Mouse (Mus musculus) ES-Bruce4 (cell line): ENCODE results near the gene Prrc2b. TPM values are rescaled to one million over a fixed set of nuclear protein-coding genes. Genes with fewer than 3 reads are reported as not detected.

Source experiments
- H3K27ac ChIP-seq: 2 replicates; pipeline ENCODE4 v1.5.1; 2012; ENCODE audit warnings: low read length, inconsistent platforms; ENCODE audit not compliant: insufficient read depth
- H3K27me3 ChIP-seq: 2 replicates; pipeline ENCODE4 v1.6.1; 2012; ENCODE audit warnings: mild to moderate bottlenecking, low read length, inconsistent platforms; ENCODE audit not compliant: control insufficient read depth, poor library complexity, insufficient read depth, severe bottlenecking
- H3K36me3 ChIP-seq: 2 replicates; pipeline ENCODE4 v1.6.1; 2012; ENCODE audit warnings: inconsistent platforms, mild to moderate bottlenecking, low read length, moderate library complexity; ENCODE audit not compliant: control insufficient read depth, poor library complexity, insufficient read depth, severe bottlenecking
- H3K4me1 ChIP-seq: one replicate; pipeline ENCODE4 v1.8.1; 2011; ENCODE audit warnings: low read length; ENCODE audit not compliant: control insufficient read depth, insufficient read depth
- H3K4me3 ChIP-seq: 2 replicates; pipeline ENCODE4 v1.5.1; 2011; ENCODE audit warnings: low read depth, mild to moderate bottlenecking, low read length
- H3K9ac ChIP-seq: 2 replicates; pipeline ENCODE4 v1.6.1; 2012; ENCODE audit warnings: low read depth, mild to moderate bottlenecking, inconsistent platforms; ENCODE audit not compliant: poor library complexity, severe bottlenecking
- H3K9me3 ChIP-seq: replicated peaks from 2 replicates; pipeline ENCODE4 v1.6.1; 2012; ENCODE audit warnings: mild to moderate bottlenecking, low read length, inconsistent platforms; ENCODE audit not compliant: control insufficient read depth, poor library complexity, insufficient read depth, severe bottlenecking
- CTCF ChIP-seq: IDR thresholded peaks from one replicate; pipeline ENCODE4 v1.8.1; 2011; ENCODE audit warnings: low read depth, low read length
- EP300 ChIP-seq: IDR thresholded peaks from 2 replicates; pipeline ENCODE4 v1.6.1; 2011; ENCODE audit warnings: low read depth, low read length; ENCODE audit not compliant: insufficient read depth
- POLR2A ChIP-seq: IDR thresholded peaks from one replicate; pipeline ENCODE4 v1.8.1; 2011; ENCODE audit warnings: low read length; ENCODE audit not compliant: insufficient read depth
- polyA plus RNA-seq: library from polyadenylated mRNA; stranded (reverse); fragments of >200 nt; gene quantifications from 2 replicates; pipeline ENCODE4 v1.2.4, GENCODE M21; 2011; ENCODE audit warnings: low read depth; ENCODE audit not compliant: missing spikeins, insufficient read depth, insufficient read length

Prrc2b gene
- polyA plus RNA-seq, 1 experiment: 106 TPM

- no peak overlapping the region for H3K4me3 ChIP-seq
- H3K27me3 ChIP-seq: no peaks in the 10 kb centered on the region
- no peaks in the 10 kb centered on the region for H3K4me1 ChIP-seq
- peaks cover 80% of the 10 kb centered on the region for H3K36me3 ChIP-seq
- H3K9me3 ChIP-seq: no peaks in the 10 kb centered on the region
- H3K27ac ChIP-seq: no peak overlapping the region
- H3K9ac ChIP-seq: no peak overlapping the region
- TF ChIP-seq CTCF (no peak), EP300 (no peak)
Measured at GRCm38 (mm10) chr2:32220021-32220420, 69.1 kb downstream of the Prrc2b start.

GRCm38 (mm10) chr2:32220969-32221368, 70.1 kb downstream of the Prrc2b start:
- no peak overlapping the region for H3K9ac ChIP-seq
- H3K36me3 ChIP-seq: peaks cover 81% of the 10 kb centered on the region
- H3K9me3 ChIP-seq: no peaks in the 10 kb centered on the region
- H3K4me3 ChIP-seq: no peak overlapping the region
- H3K27me3 ChIP-seq: no peaks in the 10 kb centered on the region
- TF ChIP-seq EP300 (no peak), CTCF (no peak), POLR2A (no peak)
- no peaks in the 10 kb centered on the region for H3K4me1 ChIP-seq
- H3K27ac ChIP-seq: no peak overlapping the region

GRCm38 (mm10) chr2:32221577-32221976, 70.7 kb downstream of the Prrc2b start:
- H3K4me3 ChIP-seq: no peak overlapping the region
- H3K9ac ChIP-seq: no peak overlapping the region
- H3K27ac ChIP-seq: no peak overlapping the region
- TF ChIP-seq CTCF: no peak
- TF ChIP-seq EP300: no peak
- TF ChIP-seq POLR2A: no peak
- H3K27me3 ChIP-seq: no peaks in the 10 kb centered on the region
- no peaks in the 10 kb centered on the region for H3K4me1 ChIP-seq
- H3K36me3 ChIP-seq: peaks cover 80% of the 10 kb centered on the region
- no peaks in the 10 kb centered on the region for H3K9me3 ChIP-seq

GRCm38 (mm10) chr2:32222057-32222456, 71.2 kb downstream of the Prrc2b start:
- TF ChIP-seq EP300 (no peak), POLR2A (no peak), CTCF (no peak)

GRCm38 (mm10) chr2:32235433-32235832, 84.6 kb downstream of the Prrc2b start:
- Histone ChIP-seq H3K27ac (no peak overlapping the region), H3K4me3 (peak overlapping the region; percentile 89), H3K36me3 (peaks cover 17% of the 10 kb centered on the region), H3K9me3 (no peaks in the 10 kb centered on the region), H3K27me3 (no peaks in the 10 kb centered on the region), H3K4me1 (no peaks in the 10 kb centered on the region), H3K9ac (peak overlapping the region; percentile 83)
- TF ChIP-seq EP300 (no peak), CTCF (no peak), POLR2A (no peak)

More at GRCm38 (mm10) chr2:32222057-32222456, 71.2 kb downstream of the Prrc2b start:
- Histone ChIP-seq H3K36me3 (peaks cover 80% of the 10 kb centered on the region), H3K27me3 (no peaks in the 10 kb centered on the region), H3K9ac (no peak overlapping the region), H3K4me1 (no peaks in the 10 kb centered on the region), H3K27ac (no peak overlapping the region), H3K4me3 (no peak overlapping the region), H3K9me3 (no peaks in the 10 kb centered on the region)

GRCm38 (mm10) chr2:32235886-32236759, 85.2 kb downstream of the Prrc2b start, which contains the start of gene Pomt1:
Gene Pomt1, plus strand, starts transcription at chr2:32236590.
- Histone ChIP-seq H3K9me3 (no peaks in the 10 kb centered on the region), H3K4me3 (peak within 1 kb of the TSS; percentile 93), H3K27ac (peak within 1 kb of the TSS; percentile 81), H3K9ac (peak within 1 kb of the TSS; percentile 83), H3K36me3 (peaks cover 13% of the 10 kb centered on the region), H3K27me3 (no peaks in the 10 kb centered on the region), H3K4me1 (no peaks in the 10 kb centered on the region)
- TF ChIP-seq EP300 (0 out of 2 replicates have a peak, but pooled peaks have one; percentile 32), CTCF (no peak), POLR2A (no peak)
